Mouse (Mus musculus) limb, embryonic 12.5 days (tissue): ENCODE data around the gene Rnf17. TPM values are rescaled to one million over a fixed set of nuclear protein-coding genes. Genes with fewer than 3 reads are reported as not detected.
A peak's percentile ranks its signal among the peaks of the same experiment; 100 is the strongest.

Experiments
- ATAC-seq: fragments of 200-750 bp; cut with Nextera tagmentation; 2 replicates; pipeline ENCODE4 v1.8.0; 2017; ENCODE audit warnings: low read depth, moderate TSS enrichment; ENCODE audit not compliant: insufficient number of reproducible peaks, insufficient read depth, low FRiP score, low TSS enrichment
- H3K27ac ChIP-seq: fragments of 300-500 bp; sonication (generic); 2 replicates; pipeline ENCODE4 v1.5.1; 2016; ENCODE audit warnings: mild to moderate bottlenecking, moderate library complexity
- H3K27me3 ChIP-seq: fragments of 300-500 bp; sonication (generic); 2 replicates; pipeline ENCODE4 v1.6.1; 2016; ENCODE audit warnings: mild to moderate bottlenecking, moderate library complexity
- H3K36me3 ChIP-seq: fragments of 300-500 bp; sonication (generic); 2 replicates; pipeline ENCODE4 v1.6.1; 2016; ENCODE audit warnings: mild to moderate bottlenecking, moderate library complexity
- H3K4me1 ChIP-seq: fragments of 300-500 bp; sonication (generic); replicated peaks from 2 replicates; pipeline ENCODE4 v1.6.1; 2016
- H3K4me2 ChIP-seq: fragments of 300-500 bp; sonication (generic); 2 replicates; pipeline ENCODE4 v1.6.1; 2016; ENCODE audit warnings: mild to moderate bottlenecking, moderate library complexity
- H3K4me3 ChIP-seq: fragments of 300-500 bp; sonication (generic); replicated peaks from 2 replicates; pipeline ENCODE4 v1.5.1; 2016; ENCODE audit warnings: mild to moderate bottlenecking
- H3K9ac ChIP-seq: fragments of 300-500 bp; sonication (generic); replicated peaks from 2 replicates; pipeline ENCODE4 v1.6.1; 2016; ENCODE audit warnings: mild to moderate bottlenecking, moderate library complexity
- H3K9me3 ChIP-seq: fragments of 300-500 bp; sonication (generic); 2 replicates; pipeline ENCODE4 v1.6.1; 2016; ENCODE audit warnings: mild to moderate bottlenecking, moderate library complexity
- WGBS: fragments of 180-500 bp; shearing (Covaris S2); methylation state at CpG from one replicate; pipeline ENCODE4 v1.1.7; 2016; 5-methylcytosine and 5-hydroxymethylcytosine counted together
- polyA plus RNA-seq: library from polyadenylated mRNA; unstranded; fragments of >200 nt; fragmentation: Nextera tagmentation; extraction: Ambion mirVana; gene quantifications from 2 replicates; pipeline ENCODE4 v1.2.1, GENCODE M21; 2016

The Rnf17 gene
- polyA plus RNA-seq, 1 experiment from 2014 or later, result 1.6 TPM

DNA sequence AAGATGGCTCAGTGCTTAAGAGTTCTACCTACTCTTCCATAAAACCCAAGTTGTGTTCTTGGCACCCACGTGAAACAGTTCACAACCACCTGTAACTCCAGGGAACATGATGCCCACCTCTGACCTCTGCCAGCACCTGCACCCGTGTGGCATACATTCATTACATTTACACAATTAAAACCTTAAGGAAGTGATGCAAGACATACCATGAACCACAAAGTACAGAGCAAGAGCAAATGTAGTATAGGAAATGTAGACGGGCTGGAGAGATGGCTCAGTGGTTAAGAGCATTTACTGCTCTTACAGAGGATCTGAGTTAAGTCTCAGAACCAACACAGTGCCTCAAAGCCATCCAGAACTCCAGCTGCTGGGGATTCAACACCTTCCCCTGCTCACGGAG, 166.7 kb downstream of the Rnf17 start:
- ATAC-seq, result no peak
- no peaks in the 10 kb centered on the region for H3K27me3 ChIP-seq
- peaks cover 10% of the 10 kb centered on the region for H3K4me1 ChIP-seq
- H3K4me2 ChIP-seq, result no peak overlapping the region
- no peak overlapping the region for H3K27ac ChIP-seq
- peaks cover 5% of the 10 kb centered on the region for H3K36me3 ChIP-seq
- no peak overlapping the region for H3K9ac ChIP-seq
- WGBS, result 74% methylated on average over 4 of the region's 4 CpGs
- H3K4me3 ChIP-seq, result no peak overlapping the region
- no peaks in the 10 kb centered on the region for H3K9me3 ChIP-seq

GRCm38 (mm10) chr14:56571310-56572093, 169.1 kb downstream of the Rnf17 start:
- peak overlapping the region; percentile 82 for H3K27ac ChIP-seq
- no peaks in the 10 kb centered on the region; the same call in 1 of the 2 replicates for H3K27me3 ChIP-seq
- under 1% methylated on average over 58 of the region's 59 CpGs for WGBS
- H3K4me2 ChIP-seq, result peak overlapping the region; percentile 65
- H3K36me3 ChIP-seq, result peaks cover 3% of the 10 kb centered on the region; the same call in 1 of the 2 replicates
- H3K4me1 ChIP-seq, result peaks cover 18% of the 10 kb centered on the region
- H3K9me3 ChIP-seq, result no peaks in the 10 kb centered on the region
- H3K4me3 ChIP-seq, result peak overlapping the region; percentile 83
- H3K9ac ChIP-seq, result peak overlapping the region; percentile 78
- ATAC-seq, result peak; percentile 98

GRCm38 (mm10) chr14:56572546-56572945, 170.2 kb downstream of the Rnf17 start:
- H3K4me3 ChIP-seq, result no peak overlapping the region; the same call in 1 of the 2 replicates
- no peak overlapping the region for H3K9ac ChIP-seq
- no peaks in the 10 kb centered on the region for H3K36me3 ChIP-seq
- H3K27ac ChIP-seq, result no peak overlapping the region
- no peak for ATAC-seq
- H3K9me3 ChIP-seq, result no peaks in the 10 kb centered on the region
- WGBS, result 78% methylated on average over 2 of the region's 2 CpGs
- H3K4me2 ChIP-seq, result peak overlapping the region; percentile 65
- no peaks in the 10 kb centered on the region; the same call in 1 of the 2 replicates for H3K27me3 ChIP-seq
- peaks cover 18% of the 10 kb centered on the region for H3K4me1 ChIP-seq

Other genes with a start within 250 kb of the Rnf17 start
- gene Gzmg, start 243.0 kb upstream of the Rnf17 start, polyA plus RNA-seq, result not detected in 2 replicates
- gene Gzmn, start 228.0 kb upstream of the Rnf17 start, polyA plus RNA-seq, result not detected in 2 replicates
- not detected in 2 replicates for gene Gzmf, start 191.2 kb upstream of the Rnf17 start, polyA plus RNA-seq
- 0.41 TPM in 1 of 2 replicates, not detected in the other for gene Gzmc, start 167.9 kb upstream of the Rnf17 start, polyA plus RNA-seq
- 0.14 and 0.44 TPM in 2 replicates for gene Gzmb, start 140.3 kb upstream of the Rnf17 start, polyA plus RNA-seq
- not detected in 2 replicates for gene Atp12a, start 37.5 kb upstream of the Rnf17 start, polyA plus RNA-seq
- gene Cenpj, start 172.8 kb downstream of the Rnf17 start, polyA plus RNA-seq, result 18.2 and 18.3 TPM in 2 replicates
- gene Parp4, start 173.0 kb downstream of the Rnf17 start, polyA plus RNA-seq, result 1.9 and 2.3 TPM in 2 replicates